Comparison of ENCODE assay signal across 8 mouse cellular contexts in genomic region chr2:31258609-31259366, GRCm38 (mm10). TPM values are rescaled to one million over a fixed set of nuclear protein-coding genes. Genes with fewer than 3 reads are reported as not detected.
DNase-seq lines count a peak whose midpoint lies in the region; ATAC-seq and TF ChIP-seq lines count a peak whose summit lies in the region.

No protein-coding gene starts in this region.

- H3K4me2 ChIP-seq in forebrain, postnatal 0 days (ENCODE audit: low read depth), result peak overlapping the region; percentile 44
- peak overlapping the region; percentile 83 for H3K4me2 ChIP-seq in lung, embryonic 14.5 days

- ATAC-seq in G1E (ENCODE audit: extremely low read depth, insufficient number of reproducible peaks, low FRiP score, poor library complexity, severe bottlenecking), result no peak; the same call in 1 of the 2 replicates
- peak; percentile 54 for ATAC-seq in forebrain, postnatal 0 days
- ATAC-seq in lung, embryonic 14.5 days (ENCODE audit: insufficient read depth), result peak; percentile 67
- peak; percentile 40 for ATAC-seq in neutrophil, adult 5-6 weeks (ENCODE audit: extremely low read depth, insufficient number of reproducible peaks, low FRiP score, poor library complexity, severe bottlenecking)

- TF ChIP-seq CTCF in G1E (IDR thresholded peaks at IDR 0.05; ENCODE audit: low read depth, low read length), result no peak
- no peak for TF ChIP-seq CTCF in forebrain, postnatal 0 days (IDR thresholded peaks at IDR 0.05; ENCODE audit: low read depth)
- no peak for TF ChIP-seq CTCF in layer of hippocampus, adult 2 months (conservative IDR thresholded peaks at IDR 0.05)
- no peak for TF ChIP-seq CTCF in lung, embryonic 14.5 days (IDR thresholded peaks at IDR 0.05; ENCODE audit: low read depth)
- TF ChIP-seq CTCF in thymus, adult 2 months (IDR thresholded peaks at IDR 0.05; ENCODE audit: borderline replicate concordance, control insufficient read depth, extremely low read depth, insufficient read depth, low read length, poor library complexity), result no peak; the same call in 1 of the 2 replicates

- no peak overlapping the region for H3K27ac ChIP-seq in forebrain, postnatal 0 days (ENCODE audit: low read depth, low read length)
- peak overlapping the region; percentile 97 for H3K27ac ChIP-seq in layer of hippocampus, adult 2 months
- H3K27ac ChIP-seq in lung, embryonic 14.5 days (ENCODE audit: low read depth), result peak overlapping the region; percentile 54; the same call in 1 of the 2 replicates
- H3K27ac ChIP-seq in thymus, adult 2 months (ENCODE audit: control insufficient read depth, insufficient read depth, low read length), result no peak overlapping the region

- no peaks in the 10 kb centered on the region for H3K9me3 ChIP-seq in G1E (replicated peaks)
- H3K9me3 ChIP-seq in forebrain, postnatal 0 days (ENCODE audit: low read length), result no peaks in the 10 kb centered on the region
- no peaks in the 10 kb centered on the region for H3K9me3 ChIP-seq in lung, embryonic 14.5 days (ENCODE audit: low read depth, low read length)

- TF ChIP-seq POLR2A in thymus, adult 2 months (IDR thresholded peaks at IDR 0.05; ENCODE audit: control insufficient read depth, extremely low read depth, insufficient read depth, low read length, poor library complexity), result no peak

- H3K27me3 ChIP-seq in G1E (ENCODE audit: insufficient read depth, low read length), result peaks cover 57% of the 10 kb centered on the region
- H3K27me3 ChIP-seq in forebrain, postnatal 0 days (ENCODE audit: insufficient read depth, low read length), result no peaks in the 10 kb centered on the region
- H3K27me3 ChIP-seq in lung, embryonic 14.5 days (ENCODE audit: insufficient read depth, low read length), result no peaks in the 10 kb centered on the region
- H3K27me3 ChIP-seq in thymus, adult 2 months (ENCODE audit: control insufficient read depth, insufficient read depth, low read length), result no peaks in the 10 kb centered on the region

- peaks cover 19% of the 10 kb centered on the region for H3K4me1 ChIP-seq in G1E (ENCODE audit: insufficient read depth, low read depth, low read length)
- peaks cover 48% of the 10 kb centered on the region for H3K4me1 ChIP-seq in forebrain, postnatal 0 days (ENCODE audit: insufficient read depth)
- peaks cover 25% of the 10 kb centered on the region for H3K4me1 ChIP-seq in lung, embryonic 14.5 days (ENCODE audit: insufficient read depth)
- H3K4me1 ChIP-seq in thymus, adult 2 months (replicated peaks; ENCODE audit: control insufficient read depth, insufficient read depth, low read length), result peaks cover 35% of the 10 kb centered on the region

- DNase-seq in G1E (ENCODE audit: low spot score), result no peak
- DNase-seq in cerebellum, adult 11 months, result peak; percentile 85
- DNase-seq in forebrain, postnatal 0 days, result peak; percentile 71
- peak; percentile 85 for DNase-seq in heart, postnatal 4 days
- DNase-seq in layer of hippocampus, adult 2 months (ENCODE audit: low spot score in 2 of 2), result peak; percentile 76 to 80
- peak; percentile 93 for DNase-seq in lung, embryonic 14.5 days
- peak; percentile 65 for DNase-seq in thymus, adult 2 months

- H3K9ac ChIP-seq in forebrain, postnatal 0 days, result peak overlapping the region; percentile 6; the same call in 1 of the 2 replicates
- peak overlapping the region; percentile 43 for H3K9ac ChIP-seq in lung, embryonic 14.5 days

- 13% methylated on average over 22 of the region's 22 CpGs for WGBS in forebrain, postnatal 0 days
- WGBS in lung, embryonic 14.5 days, result 11% methylated on average over 22 of the region's 22 CpGs
- 27% methylated on average over 22 of the region's 22 CpGs for WGBS in thymus, adult 2 months

- peak overlapping the region; percentile 54; the same call in 1 of the 2 replicates for H3K4me3 ChIP-seq in G1E (ENCODE audit: low read depth, low read length)
- peak overlapping the region; percentile 13 for H3K4me3 ChIP-seq in forebrain, postnatal 0 days (ENCODE audit: low read depth, low read length)
- H3K4me3 ChIP-seq in layer of hippocampus, adult 2 months, result peak overlapping the region; percentile 56
- H3K4me3 ChIP-seq in lung, embryonic 14.5 days (ENCODE audit: low read depth, low read length), result peak overlapping the region; percentile 40
- peak overlapping the region; percentile 64 for H3K4me3 ChIP-seq in thymus, adult 2 months (ENCODE audit: control insufficient read depth, insufficient read depth, low read length)

- no peaks in the 10 kb centered on the region for H3K36me3 ChIP-seq in G1E (replicated peaks)
- H3K36me3 ChIP-seq in forebrain, postnatal 0 days (ENCODE audit: insufficient read depth), result no peaks in the 10 kb centered on the region; the same call in 1 of the 2 replicates
- H3K36me3 ChIP-seq in lung, embryonic 14.5 days (ENCODE audit: insufficient read depth), result no peaks in the 10 kb centered on the region
- no peaks in the 10 kb centered on the region for H3K36me3 ChIP-seq in thymus, adult 2 months (ENCODE audit: control insufficient read depth, insufficient read depth, low read length)

RNA-seq across cellular contexts. Expression of gene Ncs1, which starts 13.2 kb away (rescaled TPM):
- total RNA-seq in G1E (2014; fragmentation: Nextera tagmentation), result not detected in 2 replicates
- total RNA-seq in G1E (2017), result 0.05 TPM in 1 of 2 replicates, not detected in the other
- not detected in 2 replicates for polyA plus RNA-seq in G1E (2012)
- total RNA-seq in forebrain, postnatal 0 days (2014; rRNA removed), result 139 and 164 TPM in 2 replicates
- 133 and 149 TPM in 2 replicates for polyA plus RNA-seq in forebrain, postnatal 0 days (2015; fragmentation: Nextera tagmentation; extraction: Ambion mirVana)
- 10 to 100 TPM; 23.8 to 34.2 TPM for total RNA-seq in heart, postnatal 4 days (2021)
- 100 to 1,000 TPM; 285 to 294 TPM for total RNA-seq in layer of hippocampus, adult 2 months (2021)
- 26.5 and 28.6 TPM in 2 replicates for polyA plus RNA-seq in lung, embryonic 14.5 days (2014; fragmentation: Nextera tagmentation; extraction: Ambion mirVana)
- total RNA-seq in neutrophil, adult 5-6 weeks (2017), result not detected in 2 replicates
- polyA plus RNA-seq in thymus, adult 2 months (2012; rRNA removed), result 2.4 and 2.5 TPM in 2 replicates

RNA-seq across cellular contexts. Expression of gene Hmcn2, which starts 55.4 kb away (rescaled TPM):
- not detected in 2 replicates for total RNA-seq in G1E (2014; fragmentation: Nextera tagmentation)
- total RNA-seq in G1E (2017), result 0.06 and 0.16 TPM in 2 replicates
- polyA plus RNA-seq in G1E (2012), result 0.03 TPM in 1 of 2 replicates, not detected in the other
- total RNA-seq in forebrain, postnatal 0 days (2014; rRNA removed), result 0.23 and 0.24 TPM in 2 replicates
- 0.33 and 0.39 TPM in 2 replicates for polyA plus RNA-seq in forebrain, postnatal 0 days (2015; fragmentation: Nextera tagmentation; extraction: Ambion mirVana)
- total RNA-seq in heart, postnatal 4 days (2021), result 1 to 10 TPM; 1.7 to 2.9 TPM
- total RNA-seq in layer of hippocampus, adult 2 months (2021), result under 1 TPM; 0.32 to 0.51 TPM
- polyA plus RNA-seq in lung, embryonic 14.5 days (2014; fragmentation: Nextera tagmentation; extraction: Ambion mirVana), result 1.1 and 1.3 TPM in 2 replicates
- not detected in 2 replicates for total RNA-seq in neutrophil, adult 5-6 weeks (2017)
- 4.8 and 5.6 TPM in 2 replicates for polyA plus RNA-seq in thymus, adult 2 months (2012; rRNA removed)

Comparison
In these comparisons a context has a peak if more than half of its experiments do, and no peak if none do; other contexts are left out.
1. H3K4me3 ChIP-seq: peak in every context shown above with its lines; median percentile 64 in thymus, adult 2 months; 56 in layer of hippocampus, adult 2 months; 54 in G1E; 40 in lung, embryonic 14.5 days; 13 in forebrain, postnatal 0 days.
2. H3K27ac ChIP-seq: peak in layer of hippocampus, adult 2 months (single experiment) and lung, embryonic 14.5 days (single experiment); none in forebrain, postnatal 0 days (single experiment) and thymus, adult 2 months (single experiment).
3. RNA of gene Ncs1, which starts 13.2 kb away (total RNA-seq): 285 to 294 TPM in layer of hippocampus, adult 2 months, 139 to 164 TPM in forebrain, postnatal 0 days and 23.8 to 34.2 TPM in heart, postnatal 4 days; 0.05 TPM in G1E and not detected in neutrophil, adult 5-6 weeks; every median in the first group is over 10 times any median in the second.